Mouse (Mus musculus) bone marrow, adult 2 months (tissue): Measurements from ENCODE around the gene Gga3. TPM values are rescaled to one million over a fixed set of nuclear protein-coding genes. Genes with fewer than 3 reads are reported as not detected.

Experiments used
- H3K27ac ChIP-seq: fragments of 200-500 bp; 2 replicates; pipeline ENCODE4 v1.5.1; 2012; ENCODE audit warnings: low read depth, mild to moderate bottlenecking, control low read depth, inconsistent platforms, low read length; ENCODE audit not compliant: control insufficient read depth, poor library complexity, insufficient read depth
- H3K4me1 ChIP-seq: fragments of 200-500 bp; 2 replicates; pipeline ENCODE4 v1.6.1; 2011; ENCODE audit warnings: low read length; ENCODE audit not compliant: control insufficient read depth, insufficient read depth
- H3K4me3 ChIP-seq: fragments of 200-500 bp; replicated peaks from 2 replicates; pipeline ENCODE3; 2011; ENCODE audit warnings: mild to moderate bottlenecking, low read depth, low read length, control low read depth; ENCODE audit not compliant: control insufficient read depth
- CTCF ChIP-seq: fragments of 200-500 bp; IDR thresholded peaks from 2 replicates; pipeline ENCODE4 v1.5.1; 2011; ENCODE audit warnings: low read length, control low read depth; ENCODE audit not compliant: control insufficient read depth, insufficient read depth
- POLR2A ChIP-seq: fragments of 200-500 bp; IDR thresholded peaks from 2 replicates; pipeline ENCODE4 v1.6.1; 2011; ENCODE audit warnings: low read depth, mild to moderate bottlenecking, control low read depth, low read length, borderline replicate concordance; ENCODE audit not compliant: control insufficient read depth
- WGBS: fragments of 180-500 bp; shearing (Covaris S2); methylation state at CpG from one replicate; pipeline ENCODE4 v1.1.7; 2018; 5-methylcytosine and 5-hydroxymethylcytosine counted together
- polyA plus RNA-seq: library from polyadenylated mRNA; stranded (reverse); fragments of >200 nt; gene quantifications from 2 replicates; pipeline ENCODE4 v1.2.4, GENCODE M21; 2011; ENCODE audit warnings: low replicate concordance; ENCODE audit not compliant: missing spikeins, insufficient read depth, insufficient read length

Gga3 gene
- polyA plus RNA-seq, 1 experiment: 69.6 TPM

- WGBS: 80% methylated on average over 8 of the region's 8 CpGs
- H3K4me1 ChIP-seq: peaks cover 1% of the 10 kb centered on the region
- TF ChIP-seq CTCF (no peak), POLR2A (no peak)
- no peak overlapping the region for H3K4me3 ChIP-seq
- H3K27ac ChIP-seq: no peak overlapping the region
Observed at GRCm38 (mm10) chr11:115635041-115635440, 31.2 kb upstream of the Gga3 start.

GRCm38 (mm10) chr11:115634109-115634508, 30.3 kb upstream of the Gga3 start:
- peaks cover 1% of the 10 kb centered on the region for H3K4me1 ChIP-seq
- peak overlapping the region; percentile 14; the same call in 1 of the 2 replicates for H3K27ac ChIP-seq
- TF ChIP-seq CTCF (no peak), POLR2A (no peak)
- H3K4me3 ChIP-seq: no peak overlapping the region
- WGBS: 52% methylated on average over 4 of the region's 4 CpGs

GRCm38 (mm10) chr11:115632862-115633261, 29.0 kb upstream of the Gga3 start:
- 19% methylated on average over 10 of the region's 10 CpGs for whole genome bisulfite sequencing
- H3K4me1 ChIP-seq: peaks cover 1% of the 10 kb centered on the region
- H3K4me3 ChIP-seq: no peak overlapping the region
- TF ChIP-seq POLR2A (no peak), CTCF (no peak)
- peak overlapping the region; percentile 30; the same call in 1 of the 2 replicates for H3K27ac ChIP-seq

- H3K27ac ChIP-seq: peak overlapping the region; percentile 37
- 77% methylated on average over 7 of the region's 7 CpGs for WGBS
- H3K4me1 ChIP-seq: peaks cover 1% of the 10 kb centered on the region
- no peak overlapping the region for H3K4me3 ChIP-seq
- TF ChIP-seq CTCF (no peak), POLR2A (no peak)
Observed at GRCm38 (mm10) chr11:115632247-115632646, 28.4 kb upstream of the Gga3 start.

- WGBS: 28% methylated on average over 3 of the region's 3 CpGs
- Histone ChIP-seq H3K4me1 (peaks cover 1% of the 10 kb centered on the region), H3K27ac (peak overlapping the region; percentile 78), H3K4me3 (no peak overlapping the region)
- TF ChIP-seq CTCF (peak; percentile 48), POLR2A (no peak)
Observed at GRCm38 (mm10) chr11:115631505-115631890, 27.6 kb upstream of the Gga3 start.

GRCm38 (mm10) chr11:115630532-115631504, 27.0 kb upstream of the Gga3 start:
- Histone ChIP-seq H3K27ac (peak overlapping the region; percentile 78), H3K4me3 (peak overlapping the region; percentile 40), H3K4me1 (peaks cover 1% of the 10 kb centered on the region)
- TF ChIP-seq POLR2A (0 out of 2 replicates have a peak, but pooled peaks have one; percentile 15), CTCF (no peak)
- WGBS: 34% methylated on average over 16 of the region's 16 CpGs

GRCm38 (mm10) chr11:115629734-115630531, 26.1 kb upstream of the Gga3 start:
- no peak overlapping the region; the same call in 1 of the 2 replicates for H3K27ac ChIP-seq
- H3K4me3 ChIP-seq: no peak overlapping the region
- TF ChIP-seq POLR2A (no peak), CTCF (no peak)
- H3K4me1 ChIP-seq: peaks cover 1% of the 10 kb centered on the region
- WGBS: 76% methylated on average over 13 of the region's 13 CpGs

GRCm38 (mm10) chr11:115628465-115629101, 24.7 kb upstream of the Gga3 start:
- Histone ChIP-seq H3K27ac (no peak overlapping the region), H3K4me3 (peak overlapping the region; percentile 30), H3K4me1 (peaks cover 1% of the 10 kb centered on the region; the same call in 1 of the 2 replicates)
- 36% methylated on average over 13 of the region's 13 CpGs for WGBS
- TF ChIP-seq POLR2A (no peak), CTCF (no peak)
